Mouse (Mus musculus) midbrain, embryonic 16.5 days (tissue): ENCODE measurements at regions not wholly inside any gene's neighbourhood (a gene's known extent, or its start where the extent isn't known, plus 50 kb on each side); places are given as distances from the start of the nearest gene placed in this dataset.

ENCODE experiments used
- ATAC-seq: fragments of 200-750 bp; cut with Nextera tagmentation; 2 replicates; pipeline ENCODE4 v1.8.0; 2017; ENCODE audit warnings: moderate TSS enrichment
- H3K27ac ChIP-seq: fragments of 300-500 bp; sonication (generic); 2 replicates; pipeline ENCODE4 v1.5.1; 2014; ENCODE audit warnings: mild to moderate bottlenecking, low read length, mixed read lengths
- H3K27me3 ChIP-seq: fragments of 300-500 bp; sonication (generic); 2 replicates; pipeline ENCODE4 v1.6.1; 2014; ENCODE audit warnings: low read depth, low read length, mixed read lengths; ENCODE audit not compliant: control insufficient read depth, insufficient read depth
- H3K36me3 ChIP-seq: fragments of 300-500 bp; sonication (generic); 2 replicates; pipeline ENCODE4 v1.6.1; 2014; ENCODE audit warnings: mild to moderate bottlenecking, low read length, moderate library complexity, mixed read lengths; ENCODE audit not compliant: control insufficient read depth, insufficient read depth
- H3K4me1 ChIP-seq: fragments of 300-500 bp; sonication (generic); 2 replicates; pipeline ENCODE4 v1.6.1; 2014; ENCODE audit warnings: mild to moderate bottlenecking, low read length, mixed read lengths; ENCODE audit not compliant: control insufficient read depth, insufficient read depth
- H3K4me2 ChIP-seq: fragments of 300-500 bp; sonication (generic); 2 replicates; pipeline ENCODE4 v1.6.1; 2014; ENCODE audit warnings: mild to moderate bottlenecking, low read length, mixed read lengths
- H3K4me3 ChIP-seq: fragments of 300-500 bp; sonication (generic); 2 replicates; pipeline ENCODE4 v1.5.1; 2014; ENCODE audit warnings: low read depth, mild to moderate bottlenecking, low read length, moderate library complexity, mixed read lengths
- H3K9ac ChIP-seq: fragments of 300-500 bp; sonication (generic); 2 replicates; pipeline ENCODE4 v1.6.1; 2014; ENCODE audit warnings: low read depth, low read length, mixed read lengths
- H3K9me3 ChIP-seq: fragments of 300-500 bp; sonication (generic); replicated peaks from 2 replicates; pipeline ENCODE4 v1.6.1; 2014; ENCODE audit warnings: mild to moderate bottlenecking, low read length, mixed read lengths; ENCODE audit not compliant: control insufficient read depth, poor library complexity, severe bottlenecking
- WGBS: fragments of 180-500 bp; shearing (Covaris S2); extraction: QIAGEN DNeasy Blood & Tissue Kit; methylation state at CpG from one replicate; pipeline ENCODE4 v1.1.7; 2014; 5-methylcytosine and 5-hydroxymethylcytosine counted together

DNA sequence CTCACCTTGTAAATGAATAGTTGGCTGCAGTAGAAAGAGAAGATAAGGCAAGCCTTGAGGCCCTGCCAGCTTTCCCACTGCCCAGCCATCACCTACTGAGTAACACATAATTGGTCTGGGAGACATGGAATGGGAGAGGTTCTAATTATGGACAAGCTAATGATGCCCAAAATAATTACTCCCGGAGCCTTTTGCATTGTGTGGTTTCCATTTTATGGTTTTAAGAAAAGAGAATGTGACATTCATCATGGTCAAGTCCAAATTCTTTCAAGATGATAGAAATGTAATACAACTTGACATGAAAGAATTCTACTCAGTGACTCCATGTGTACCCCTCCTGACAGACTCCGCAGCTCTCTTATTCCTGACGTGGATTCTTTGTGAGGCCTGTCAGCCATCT lies 518.6 kb downstream of the Efnb2 start:
- ATAC-seq = no peak
- H3K4me3 ChIP-seq = no peak overlapping the region
- peaks cover 2% of the 10 kb centered on the region; the same call in 1 of the 2 replicates for H3K9me3 ChIP-seq
- no peak overlapping the region for H3K27ac ChIP-seq
- H3K9ac ChIP-seq = no peak overlapping the region
- WGBS = 77% methylated on average over 3 of the region's 3 CpGs
- H3K4me2 ChIP-seq = no peak overlapping the region
- H3K36me3 ChIP-seq = no peaks in the 10 kb centered on the region
- no peaks in the 10 kb centered on the region for H3K27me3 ChIP-seq
- no peaks in the 10 kb centered on the region for H3K4me1 ChIP-seq

DNA sequence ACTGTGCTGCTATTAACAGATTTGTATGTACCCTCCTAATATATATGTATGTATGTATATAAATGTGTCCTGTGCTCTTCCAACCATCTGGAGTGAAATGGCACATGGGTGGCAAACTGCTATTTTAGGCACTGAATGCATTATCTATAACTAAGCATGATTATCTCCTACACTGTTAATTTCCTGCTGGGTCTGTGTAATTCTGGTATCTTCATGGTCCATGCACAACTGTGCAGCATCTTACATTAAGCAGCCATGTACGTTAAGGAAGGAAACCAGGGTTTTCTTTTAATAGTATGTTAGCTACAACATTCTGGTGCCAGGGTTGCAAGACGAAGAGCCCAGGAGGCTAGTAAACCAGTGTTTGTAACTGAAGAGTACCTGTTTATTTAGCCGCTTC lies 521.3 kb downstream of the Efnb2 start:
- Histone ChIP-seq H3K4me1 (no peaks in the 10 kb centered on the region), H3K4me2 (no peak overlapping the region), H3K27me3 (no peaks in the 10 kb centered on the region), H3K36me3 (no peaks in the 10 kb centered on the region), H3K9me3 (no peaks in the 10 kb centered on the region), H3K9ac (no peak overlapping the region), H3K27ac (no peak overlapping the region), H3K4me3 (no peak overlapping the region)
- WGBS = 90% methylated on average over 3 of the region's 3 CpGs
- ATAC-seq = no peak

DNA sequence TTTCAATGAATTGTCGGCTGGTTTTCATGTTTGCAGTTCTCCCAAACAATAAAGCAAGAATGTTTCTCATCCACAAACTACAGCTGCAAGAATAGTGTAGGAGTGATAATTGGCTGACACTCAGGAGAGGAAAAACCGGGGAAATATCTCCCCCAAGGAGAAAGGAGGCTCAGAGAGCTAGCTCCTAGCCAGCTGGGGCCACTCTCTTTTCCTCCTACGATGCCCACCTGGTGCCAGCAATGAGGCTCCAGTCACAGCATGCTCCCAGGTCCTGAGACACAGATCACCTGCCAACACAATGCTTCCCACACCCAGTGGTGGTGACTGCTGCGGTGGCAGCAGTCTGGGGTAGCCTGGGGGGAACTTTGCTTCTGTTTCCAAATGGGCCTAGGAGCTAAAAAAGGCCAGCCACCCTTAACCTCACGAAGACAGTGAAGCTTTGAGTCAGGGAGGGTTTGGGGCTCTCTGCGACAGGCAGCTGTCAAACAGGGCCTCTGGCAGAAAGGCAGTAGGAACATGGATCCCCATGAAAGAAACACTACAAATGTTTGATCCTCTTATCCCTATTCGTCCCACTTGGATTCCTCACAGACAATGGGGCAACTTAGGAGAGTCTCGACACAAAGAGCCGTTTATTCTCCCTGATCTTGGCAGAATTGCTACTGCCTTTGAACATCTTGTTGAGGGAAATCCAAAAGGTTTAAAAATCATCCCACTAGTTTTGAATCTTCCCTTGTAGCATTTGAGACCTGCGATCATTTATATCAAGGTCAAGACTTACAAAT lies 527.8 kb downstream of the Efnb2 start:
- Histone ChIP-seq H3K27ac (no peak overlapping the region), H3K4me1 (peaks cover 6% of the 10 kb centered on the region; the same call in 1 of the 2 replicates), H3K36me3 (no peaks in the 10 kb centered on the region), H3K4me3 (no peak overlapping the region), H3K27me3 (no peaks in the 10 kb centered on the region), H3K4me2 (no peak overlapping the region), H3K9ac (no peak overlapping the region), H3K9me3 (no peaks in the 10 kb centered on the region)
- ATAC-seq = peak; percentile 21; the same call in 1 of the 2 replicates
- WGBS = 14% methylated on average over 10 of the region's 10 CpGs

DNA sequence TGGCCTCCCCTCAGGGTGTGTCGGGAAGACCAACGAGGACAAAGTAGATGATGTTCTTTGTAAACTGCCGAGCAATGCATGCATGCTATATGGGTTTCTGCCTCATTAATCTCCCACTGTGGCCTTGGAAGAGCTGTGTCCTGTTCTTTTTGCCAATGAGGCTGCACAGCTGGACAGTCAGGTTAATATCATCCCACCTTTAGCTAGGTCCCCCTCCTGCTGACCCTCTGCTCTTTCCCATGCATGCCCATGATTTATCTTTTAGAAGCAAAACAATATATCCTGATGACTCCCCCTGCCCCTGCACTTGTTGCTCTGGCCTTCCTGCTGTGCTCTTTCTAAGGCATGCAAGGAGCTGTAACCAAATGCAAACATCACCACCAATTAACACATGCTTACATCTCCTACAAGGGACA lies 529.1 kb downstream of the Efnb2 start:
- no peak for ATAC-seq
- Histone ChIP-seq H3K9me3 (no peaks in the 10 kb centered on the region), H3K36me3 (no peaks in the 10 kb centered on the region), H3K4me3 (no peak overlapping the region), H3K27ac (no peak overlapping the region), H3K4me2 (no peak overlapping the region), H3K9ac (no peak overlapping the region), H3K27me3 (no peaks in the 10 kb centered on the region), H3K4me1 (peaks cover 6% of the 10 kb centered on the region; the same call in 1 of the 2 replicates)
- WGBS = 10% methylated on average over 3 of the region's 3 CpGs

DNA sequence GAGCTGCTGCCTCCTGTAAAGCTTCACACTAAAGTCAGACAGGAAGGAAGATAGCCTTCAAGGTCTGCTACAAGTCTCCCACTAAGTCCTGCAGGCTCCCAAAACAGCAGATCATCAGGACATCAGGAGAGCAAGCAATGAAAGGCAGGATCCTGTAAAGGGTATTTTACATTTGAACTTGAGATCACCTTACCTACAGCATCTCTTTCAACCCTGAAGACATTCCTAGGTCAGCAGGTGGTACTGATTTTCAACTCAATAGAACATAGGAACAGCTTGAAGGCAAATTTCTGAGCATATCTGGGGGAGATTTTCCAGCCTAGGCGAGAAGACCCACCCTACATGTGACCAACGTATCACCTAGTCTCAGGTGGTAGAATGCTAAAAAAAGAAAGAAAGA lies 530.2 kb downstream of the Efnb2 start:
- no peak overlapping the region for H3K27ac ChIP-seq
- H3K27me3 ChIP-seq = no peaks in the 10 kb centered on the region
- no peak overlapping the region for H3K4me3 ChIP-seq
- no peak overlapping the region for H3K9ac ChIP-seq
- H3K4me1 ChIP-seq = peaks cover 6% of the 10 kb centered on the region; the same call in 1 of the 2 replicates
- WGBS = 49% methylated on average over 2 of the region's 2 CpGs
- H3K36me3 ChIP-seq = no peaks in the 10 kb centered on the region
- no peak overlapping the region for H3K4me2 ChIP-seq
- ATAC-seq = no peak
- H3K9me3 ChIP-seq = no peaks in the 10 kb centered on the region

DNA sequence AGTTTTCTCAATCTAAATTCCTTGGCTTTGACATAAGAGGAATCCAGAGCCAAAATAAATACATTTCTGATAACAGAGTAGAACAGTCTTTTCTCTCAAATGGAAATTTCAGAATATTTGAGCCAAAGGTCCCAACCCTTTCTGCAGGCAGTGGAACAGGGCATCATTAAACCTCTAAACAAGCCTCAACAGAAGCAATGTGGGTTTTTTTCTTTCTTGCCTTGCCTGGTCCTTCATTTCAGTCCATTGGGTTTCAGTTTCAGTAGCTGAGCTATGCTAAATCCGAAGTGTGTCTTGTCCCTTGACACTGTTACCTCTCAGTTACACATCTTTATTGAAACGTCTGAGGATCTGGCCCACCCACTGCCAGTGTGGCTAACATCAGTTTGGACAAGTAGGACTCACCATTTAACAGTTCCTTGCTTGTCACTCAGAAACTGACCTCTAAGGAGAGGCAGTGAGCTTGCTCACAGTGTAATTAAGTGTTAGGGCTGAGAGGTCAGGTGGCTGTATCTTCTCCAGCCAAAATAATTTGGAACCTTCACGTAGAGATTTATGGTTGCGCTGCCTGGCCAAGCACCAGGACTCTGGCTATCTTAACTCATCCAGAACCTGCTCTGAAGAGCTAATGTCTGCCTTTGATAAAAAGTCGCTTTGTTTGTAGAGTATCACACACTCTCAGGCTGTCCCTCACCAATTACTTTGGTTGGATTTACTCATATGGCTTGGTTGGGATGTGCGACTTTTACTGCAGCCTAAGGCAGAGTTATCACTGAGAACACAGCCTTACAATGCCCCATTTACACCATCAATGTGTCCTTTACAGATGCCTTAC lies 545.2 kb downstream of the Efnb2 start:
- 73% methylated on average over 6 of the region's 6 CpGs for WGBS

DNA sequence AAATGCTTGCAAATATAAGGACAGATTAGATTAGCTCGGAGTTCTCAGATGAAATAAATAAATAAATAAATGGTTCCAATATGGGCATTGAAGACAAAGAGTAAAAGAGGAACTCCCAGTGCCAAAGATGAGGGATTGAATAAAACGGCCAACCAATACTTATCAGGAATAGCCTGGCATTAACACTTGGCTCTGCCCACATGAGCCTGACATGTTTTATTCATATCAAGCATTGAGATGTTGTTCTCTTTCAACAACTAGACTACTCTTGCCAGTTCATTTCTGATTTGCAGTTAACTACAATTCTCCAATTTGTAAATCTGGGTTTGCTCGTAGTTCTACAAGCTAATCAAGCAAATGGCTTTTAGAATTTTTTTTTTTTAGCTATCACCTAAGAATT lies 546.4 kb downstream of the Efnb2 start:
- H3K4me3 ChIP-seq = no peak overlapping the region
- WGBS = 87% methylated on average over 3 of the region's 3 CpGs
- H3K4me2 ChIP-seq = no peak overlapping the region
- no peaks in the 10 kb centered on the region for H3K36me3 ChIP-seq
- no peak for ATAC-seq
- no peak overlapping the region for H3K27ac ChIP-seq
- no peaks in the 10 kb centered on the region for H3K27me3 ChIP-seq
- no peaks in the 10 kb centered on the region for H3K4me1 ChIP-seq
- H3K9ac ChIP-seq = no peak overlapping the region
- no peaks in the 10 kb centered on the region for H3K9me3 ChIP-seq

More for the DNA sequence above, 545.2 kb downstream of the Efnb2 start:
- Histone ChIP-seq H3K9me3 (no peaks in the 10 kb centered on the region), H3K4me2 (no peak overlapping the region), H3K27ac (no peak overlapping the region), H3K4me1 (no peaks in the 10 kb centered on the region), H3K27me3 (no peaks in the 10 kb centered on the region), H3K36me3 (no peaks in the 10 kb centered on the region), H3K4me3 (no peak overlapping the region), H3K9ac (no peak overlapping the region)
- no peak for ATAC-seq

DNA sequence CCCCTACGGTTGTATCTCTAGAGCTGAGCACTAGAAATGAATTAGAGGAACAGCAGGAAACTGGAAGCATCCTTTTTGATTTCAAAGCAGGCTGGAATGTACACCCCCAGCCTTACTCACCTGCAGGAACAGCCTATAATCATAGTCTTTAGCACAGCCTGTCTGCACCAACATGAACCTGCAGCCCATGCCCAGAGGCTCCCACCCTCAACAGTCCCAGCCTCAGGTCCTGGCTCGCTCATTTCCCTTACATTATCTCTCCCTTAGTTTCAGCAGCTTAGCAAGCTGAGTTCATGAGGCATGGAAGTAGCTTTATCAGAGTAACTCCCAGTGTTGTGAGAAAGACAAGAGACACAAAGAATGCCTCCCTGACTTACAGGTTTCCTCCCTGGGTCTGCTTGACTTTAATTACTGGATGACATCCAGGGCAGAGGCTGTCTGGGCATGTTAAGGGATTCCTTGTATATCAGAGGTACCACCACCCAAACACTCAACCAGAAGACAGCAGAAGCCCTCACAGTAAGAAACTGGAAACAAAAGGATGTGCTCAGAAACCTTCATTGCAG lies 551.2 kb downstream of the Efnb2 start:
- ATAC-seq = no peak
- 70% methylated on average over 2 of the region's 2 CpGs for WGBS

DNA sequence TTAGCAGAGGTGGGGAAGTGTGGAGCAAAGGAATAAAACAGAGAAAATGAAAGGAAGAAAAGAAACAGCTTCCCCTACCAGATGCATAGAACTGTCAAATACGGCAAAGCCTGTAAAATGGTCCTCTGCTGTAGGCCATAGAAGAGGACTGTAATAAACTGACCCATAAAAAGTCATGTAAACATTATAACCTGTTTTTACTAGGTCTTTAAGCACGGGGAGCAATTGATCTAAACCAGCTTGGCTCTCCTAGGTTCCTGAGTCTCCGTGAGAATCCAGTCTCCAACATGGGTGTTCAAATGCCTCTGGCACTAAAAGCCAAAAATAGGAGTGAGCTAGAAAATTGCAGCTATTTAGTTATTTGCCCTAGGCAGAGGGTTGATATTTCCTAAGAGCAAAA lies 557.5 kb downstream of the Efnb2 start:
- Histone ChIP-seq H3K9me3 (no peaks in the 10 kb centered on the region), H3K27me3 (no peaks in the 10 kb centered on the region), H3K4me2 (no peak overlapping the region), H3K27ac (no peak overlapping the region), H3K4me3 (no peak overlapping the region), H3K36me3 (no peaks in the 10 kb centered on the region), H3K9ac (no peak overlapping the region), H3K4me1 (no peaks in the 10 kb centered on the region)
- 93% methylated on average over 3 of the region's 3 CpGs for WGBS
- ATAC-seq = no peak

More for the DNA sequence above, 551.2 kb downstream of the Efnb2 start:
- H3K9ac ChIP-seq = no peak overlapping the region
- H3K27me3 ChIP-seq = no peaks in the 10 kb centered on the region
- no peak overlapping the region for H3K4me2 ChIP-seq
- H3K36me3 ChIP-seq = no peaks in the 10 kb centered on the region
- H3K27ac ChIP-seq = no peak overlapping the region
- no peaks in the 10 kb centered on the region for H3K9me3 ChIP-seq
- no peaks in the 10 kb centered on the region for H3K4me1 ChIP-seq
- no peak overlapping the region for H3K4me3 ChIP-seq
